Mouse (Mus musculus) myocyte (in vitro differentiated cells): ENCODE data around the gene Celf2. TPM values are rescaled to one million over a fixed set of nuclear protein-coding genes. Genes with fewer than 3 reads are reported as not detected.
A peak's percentile ranks its signal among the peaks of the same experiment; 100 is the strongest.

ENCODE experiments used
- H3K27me3 ChIP-seq: one replicate; pipeline ENCODE4 v1.6.1; 2011; ENCODE audit not compliant: control insufficient read depth, insufficient read depth, insufficient read length
- H3K36me3 ChIP-seq: one replicate; pipeline ENCODE4 v1.6.1; 2011; ENCODE audit not compliant: control insufficient read depth, insufficient read depth
- H3K4me2 ChIP-seq: one replicate; pipeline ENCODE4 v1.6.1; 2011; ENCODE audit warnings: low read depth, control low read depth
- H3K4me3 ChIP-seq: one replicate; pipeline ENCODE4 v1.5.1; 2011; ENCODE audit warnings: mild to moderate bottlenecking, control low read depth, moderate library complexity
- H3K79me2 ChIP-seq: one replicate; pipeline ENCODE4 v1.6.1; 2011; ENCODE audit not compliant: control insufficient read depth, insufficient read depth
- H3ac ChIP-seq: one replicate; pipeline ENCODE4 v1.6.1; 2011; ENCODE audit not compliant: control insufficient read depth, insufficient read length
- CEBPB ChIP-seq: IDR thresholded peaks from 2 replicates; pipeline ENCODE4 v1.6.1; 2011; ENCODE audit warnings: mild to moderate bottlenecking, moderate library complexity; ENCODE audit not compliant: poor library complexity, insufficient read depth, severe bottlenecking
- E2F4 ChIP-seq: IDR thresholded peaks from one replicate; pipeline ENCODE4 v1.6.1; 2011; ENCODE audit warnings: mild to moderate bottlenecking, control low read depth, moderate library complexity; ENCODE audit not compliant: insufficient read depth
- MAX ChIP-seq: IDR thresholded peaks from one replicate; pipeline ENCODE4 v1.6.1; 2011; ENCODE audit warnings: low read depth, mild to moderate bottlenecking, control low read depth
- MYOD1 ChIP-seq, 3 experiments: IDR thresholded peaks; one replicate each; pipeline ENCODE4 v1.6.1; 2011; ENCODE audit warnings: control low read depth in 2 of 3, low read depth in 2 of 3, mild to moderate bottlenecking in 2 of 3, moderate library complexity in 1 of 3; ENCODE audit not compliant: insufficient read length in 2 of 3, control insufficient read depth in 1 of 3
- MYOG ChIP-seq, 3 experiments: IDR thresholded peaks; one replicate each; pipeline ENCODE4 v1.6.1; 2011; ENCODE audit warnings: control low read depth in 2 of 3, low read depth in 2 of 3, mild to moderate bottlenecking in 2 of 3; ENCODE audit not compliant: insufficient read length in 2 of 3, control insufficient read depth in 1 of 3, insufficient read depth in 1 of 3
- POLR2A ChIP-seq: IDR thresholded peaks from one replicate; pipeline ENCODE4 v1.6.1; 2011; ENCODE audit warnings: low read depth, mild to moderate bottlenecking, control low read depth, moderate library complexity; ENCODE audit not compliant: insufficient read length
- POLR2AphosphoS2 ChIP-seq: IDR thresholded peaks from one replicate; pipeline ENCODE4 v1.6.1; 2011; ENCODE audit warnings: low read depth, control low read depth; ENCODE audit not compliant: insufficient read length
- REST ChIP-seq: IDR thresholded peaks from one replicate; pipeline ENCODE4 v1.6.1; 2011; ENCODE audit warnings: mild to moderate bottlenecking, control low read depth, moderate library complexity; ENCODE audit not compliant: insufficient read depth, insufficient read length
- SRF ChIP-seq: IDR thresholded peaks from one replicate; pipeline ENCODE4 v1.6.1; 2011; ENCODE audit warnings: low read depth; ENCODE audit not compliant: control insufficient read depth, insufficient read length
- TCF12 ChIP-seq: IDR thresholded peaks from one replicate; pipeline ENCODE4 v1.6.1; 2011; ENCODE audit warnings: mild to moderate bottlenecking, control low read depth; ENCODE audit not compliant: poor library complexity, insufficient read depth, severe bottlenecking
- TCF3 ChIP-seq: IDR thresholded peaks from one replicate; pipeline ENCODE4 v1.6.1; 2011; ENCODE audit warnings: low read depth, control low read depth; ENCODE audit not compliant: insufficient read length
- USF1 ChIP-seq: IDR thresholded peaks from one replicate; pipeline ENCODE4 v1.6.1; 2011; ENCODE audit warnings: low read depth, mild to moderate bottlenecking, control low read depth, moderate library complexity
- polyA plus RNA-seq: library from polyadenylated mRNA; unstranded; fragments of >200 nt; fragmentation: generic; extraction: Trizol; gene quantifications from one replicate; pipeline ENCODE4 v1.2.1, GENCODE M21; 2012; ENCODE audit warnings: missing spikeins

The Celf2 gene
- polyA plus RNA-seq, 1 experiment = 30.1 TPM

- Histone ChIP-seq H3K4me3 (no peak overlapping the region), H3K27me3 (no peaks in the 10 kb centered on the region)
- TF ChIP-seq REST (peak; percentile 27), USF1 (no peak)
These were observed 962.2 kb downstream of the Celf2 start for GRCm38 (mm10) chr2:6547139-6547664.

GRCm38 (mm10) chr2:6546462-6547138 lies 962.8 kb downstream of the Celf2 start:
- no peaks in the 10 kb centered on the region for H3K27me3 ChIP-seq
- peaks cover 26% of the 10 kb centered on the region for H3K36me3 ChIP-seq
- no peaks in the 10 kb centered on the region for H3K79me2 ChIP-seq
- no peak overlapping the region for H3K4me3 ChIP-seq
- TF ChIP-seq SRF (no peak), MYOD1 (IDR thresholded peaks at IDR 0.05; ENCODE audit: control insufficient read depth in 1 of 3, insufficient read length in 2 of 3, low read depth in 2 of 3) (no peak)
- no peak overlapping the region for H3ac ChIP-seq
- no peak overlapping the region for H3K4me2 ChIP-seq

More at GRCm38 (mm10) chr2:6547139-6547664, 962.2 kb downstream of the Celf2 start:
- H3K4me2 ChIP-seq = no peak overlapping the region
- H3ac ChIP-seq = no peak overlapping the region
- no peaks in the 10 kb centered on the region for H3K79me2 ChIP-seq
- peaks cover 26% of the 10 kb centered on the region for H3K36me3 ChIP-seq

- no peak overlapping the region for H3K4me3 ChIP-seq
- H3K4me2 ChIP-seq = no peak overlapping the region
- H3ac ChIP-seq = no peak overlapping the region
- no peaks in the 10 kb centered on the region for H3K27me3 ChIP-seq
- no peaks in the 10 kb centered on the region for H3K79me2 ChIP-seq
- TF ChIP-seq CEBPB = no peak
- no peak for TF ChIP-seq MYOD1 (IDR thresholded peaks at IDR 0.05; ENCODE audit: control insufficient read depth in 1 of 3, insufficient read length in 2 of 3, low read depth in 2 of 3)
- no peak for TF ChIP-seq E2F4
- no peak for TF ChIP-seq POLR2AphosphoS2
- TF ChIP-seq TCF3 = no peak
- H3K36me3 ChIP-seq = peaks cover 26% of the 10 kb centered on the region
These were observed 964.0 kb downstream of the Celf2 start for GRCm38 (mm10) chr2:6545127-6545931.

GRCm38 (mm10) chr2:6543650-6544049 lies 965.7 kb downstream of the Celf2 start:
- H3ac ChIP-seq = no peak overlapping the region
- peaks cover 15% of the 10 kb centered on the region for H3K36me3 ChIP-seq
- H3K4me2 ChIP-seq = no peak overlapping the region
- no peaks in the 10 kb centered on the region for H3K27me3 ChIP-seq
- H3K4me3 ChIP-seq = no peak overlapping the region
- no peak for TF ChIP-seq TCF3
- TF ChIP-seq POLR2AphosphoS2 = no peak
- TF ChIP-seq POLR2A = no peak
- TF ChIP-seq MAX = no peak
- TF ChIP-seq MYOD1 (IDR thresholded peaks at IDR 0.05; ENCODE audit: control insufficient read depth in 1 of 3, insufficient read length in 2 of 3, low read depth in 2 of 3) = no peak
- TF ChIP-seq MYOG (IDR thresholded peaks at IDR 0.05; ENCODE audit: control insufficient read depth in 1 of 3, insufficient read depth in 1 of 3, insufficient read length in 2 of 3, low read depth in 2 of 3) = no peak
- no peak for TF ChIP-seq USF1
- TF ChIP-seq REST = no peak
- TF ChIP-seq SRF = no peak
- no peak for TF ChIP-seq E2F4
- no peak for TF ChIP-seq CEBPB
- TF ChIP-seq TCF12 = no peak
- no peaks in the 10 kb centered on the region for H3K79me2 ChIP-seq

DNA sequence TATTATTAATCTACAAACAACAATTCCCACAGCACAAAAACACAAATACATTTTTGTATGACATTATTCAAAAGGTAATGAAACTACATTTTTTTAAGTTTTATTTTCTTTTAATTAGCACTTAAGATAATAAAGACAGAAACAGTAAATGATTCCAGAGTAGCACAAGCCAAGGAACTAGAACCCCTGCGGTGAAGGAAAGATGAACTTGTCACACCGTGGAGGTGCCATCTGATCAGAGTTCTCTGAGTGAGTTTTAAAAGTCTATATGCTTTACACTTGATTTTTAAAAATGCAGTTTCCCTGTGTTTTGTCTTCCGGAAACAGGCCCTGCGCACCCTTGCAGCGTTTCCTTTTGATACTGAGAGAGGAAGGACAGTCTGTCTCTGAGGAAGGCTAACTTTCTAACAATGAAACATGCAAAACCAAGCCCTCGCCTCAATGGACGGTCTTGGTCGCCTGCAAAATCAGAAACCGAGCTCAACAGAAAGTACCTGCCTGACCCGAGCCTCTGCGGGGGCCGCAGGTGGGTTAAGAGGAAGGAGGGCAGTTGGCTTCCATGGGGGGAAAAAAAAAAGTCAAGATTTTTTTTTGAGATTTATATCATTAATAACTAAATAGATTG lies 966.7 kb downstream of the Celf2 start:
- Histone ChIP-seq H3ac (no peak overlapping the region), H3K79me2 (no peaks in the 10 kb centered on the region)
- no peak for TF ChIP-seq USF1
- TF ChIP-seq MYOG (IDR thresholded peaks at IDR 0.05; ENCODE audit: control insufficient read depth in 1 of 3, insufficient read depth in 1 of 3, insufficient read length in 2 of 3, low read depth in 2 of 3) = no peak
- TF ChIP-seq POLR2A = no peak
- no peak for TF ChIP-seq MYOD1 (IDR thresholded peaks at IDR 0.05; ENCODE audit: control insufficient read depth in 1 of 3, insufficient read length in 2 of 3, low read depth in 2 of 3)
- TF ChIP-seq TCF12 = no peak
- no peak for TF ChIP-seq POLR2AphosphoS2

More for the DNA sequence above, 966.7 kb downstream of the Celf2 start:
- H3K4me2 ChIP-seq = no peak overlapping the region
- peaks cover 13% of the 10 kb centered on the region for H3K36me3 ChIP-seq
- no peaks in the 10 kb centered on the region for H3K27me3 ChIP-seq
- no peak overlapping the region for H3K4me3 ChIP-seq
